Mouse (Mus musculus) midbrain, postnatal 0 days (tissue): ENCODE results near the gene Ncam1. TPM values are rescaled to one million over a fixed set of nuclear protein-coding genes. Genes with fewer than 3 reads are reported as not detected.

ENCODE experiments used
- ATAC-seq: fragments of 200-750 bp; cut with Nextera tagmentation; 2 replicates; pipeline ENCODE4 v1.8.0; 2017; ENCODE audit warnings: moderate number of reproducible peaks, mild to moderate bottlenecking, moderate TSS enrichment, moderate library complexity; ENCODE audit not compliant: low FRiP score
- DNase-seq: peaks from one replicate; pipeline ENCODE4 v3.0.0-alpha.2; 2015; ENCODE audit warnings: low spot score
- H3K27ac ChIP-seq: fragments of 300-500 bp; sonication (generic); 2 replicates; pipeline ENCODE4 v1.5.1; 2014; ENCODE audit warnings: low read depth, mild to moderate bottlenecking, low read length, mixed read lengths
- H3K27me3 ChIP-seq: fragments of 300-500 bp; sonication (generic); 2 replicates; pipeline ENCODE4 v1.6.1; 2014; ENCODE audit warnings: low read length, control low read depth, mixed read lengths; ENCODE audit not compliant: insufficient read depth
- H3K36me3 ChIP-seq: fragments of 300-500 bp; sonication (generic); 2 replicates; pipeline ENCODE4 v1.6.1; 2014; ENCODE audit warnings: low read length, control low read depth, mixed read lengths; ENCODE audit not compliant: insufficient read depth
- H3K4me1 ChIP-seq: fragments of 300-500 bp; sonication (generic); 2 replicates; pipeline ENCODE4 v1.6.1; 2014; ENCODE audit warnings: mild to moderate bottlenecking, control low read depth, antibody characterized with exemption, low read length, mixed read lengths; ENCODE audit not compliant: insufficient read depth
- H3K4me2 ChIP-seq: fragments of 300-500 bp; sonication (generic); 2 replicates; pipeline ENCODE4 v1.6.1; 2014; ENCODE audit warnings: low read depth, mild to moderate bottlenecking, low read length, mixed read lengths; ENCODE audit not compliant: poor library complexity, severe bottlenecking
- H3K4me3 ChIP-seq: fragments of 300-500 bp; sonication (generic); 2 replicates; pipeline ENCODE4 v1.5.1; 2014; ENCODE audit warnings: low read depth, mild to moderate bottlenecking, low read length, moderate library complexity
- H3K9ac ChIP-seq: fragments of 300-500 bp; sonication (generic); replicated peaks from 2 replicates; pipeline ENCODE4 v1.6.1; 2014; ENCODE audit warnings: mild to moderate bottlenecking, low read length, moderate library complexity, mixed read lengths; ENCODE audit not compliant: poor library complexity, severe bottlenecking
- H3K9me3 ChIP-seq: fragments of 300-500 bp; sonication (generic); 2 replicates; pipeline ENCODE4 v1.6.1; 2016; ENCODE audit warnings: low read length, control low read depth
- CTCF ChIP-seq: IDR thresholded peaks from 2 replicates; pipeline ENCODE4 v1.5.1; 2016; ENCODE audit warnings: antibody characterized with exemption, mild to moderate bottlenecking
- WGBS: fragments of 180-500 bp; shearing (Covaris S2); extraction: QIAGEN DNeasy Blood & Tissue Kit; methylation state at CpG from one replicate; pipeline ENCODE4 v1.1.7; 2014; 5-methylcytosine and 5-hydroxymethylcytosine counted together
- polyA plus RNA-seq: library from polyadenylated mRNA; unstranded; fragments of >200 nt; fragmentation: Nextera tagmentation; extraction: Ambion mirVana; gene quantifications from 2 replicates; pipeline ENCODE4 v1.2.1, GENCODE M21; 2015
- total RNA-seq: library from RNA; depleted of rRNA; stranded (reverse); fragments of >200 nt; gene quantifications from 2 replicates; pipeline ENCODE4 v1.2.3, GENCODE M21; 2014

The Ncam1 gene
- total and polyA plus RNA-seq, 2 experiments from 2014 or later: 603 to 685 TPM

- peaks cover 21% of the 10 kb centered on the region for H3K4me1 ChIP-seq
Measured at GRCm38 (mm10) chr9:49621691-49622090, 177.0 kb downstream of the Ncam1 start.

GRCm38 (mm10) chr9:49618699-49619392, 179.9 kb downstream of the Ncam1 start:
- ATAC-seq (no peak), DNase-seq (no peak)
- 82% methylated on average over 9 of the region's 9 CpGs for WGBS
- Histone ChIP-seq H3K9me3 (no peaks in the 10 kb centered on the region), H3K4me1 (peaks cover 14% of the 10 kb centered on the region), H3K27ac (no peak overlapping the region), H3K4me2 (no peak overlapping the region), H3K4me3 (no peak overlapping the region), H3K27me3 (no peaks in the 10 kb centered on the region), H3K9ac (no peak overlapping the region), H3K36me3 (no peaks in the 10 kb centered on the region)
- TF ChIP-seq CTCF: no peak

More at GRCm38 (mm10) chr9:49621691-49622090, 177.0 kb downstream of the Ncam1 start:
- H3K4me2 ChIP-seq: no peak overlapping the region
- no peaks in the 10 kb centered on the region for H3K9me3 ChIP-seq
- no peak overlapping the region for H3K4me3 ChIP-seq
- DNase-seq (no peak), ATAC-seq (no peak)
- WGBS: 49% methylated on average over 11 of the region's 11 CpGs
- H3K27me3 ChIP-seq: no peaks in the 10 kb centered on the region
- no peaks in the 10 kb centered on the region for H3K36me3 ChIP-seq
- no peak for TF ChIP-seq CTCF
- H3K9ac ChIP-seq: no peak overlapping the region
- H3K27ac ChIP-seq: 0 out of 2 replicates have a peak overlapping the region, but pooled peaks have one; percentile 58

- ATAC-seq: no peak
Measured at GRCm38 (mm10) chr9:49618266-49618665, 180.5 kb downstream of the Ncam1 start.

GRCm38 (mm10) chr9:49617216-49617615, 181.5 kb downstream of the Ncam1 start:
- H3K9ac ChIP-seq: no peak overlapping the region
- H3K4me3 ChIP-seq: no peak overlapping the region
- WGBS: 18% methylated on average over 3 of the region's 3 CpGs
- no peak overlapping the region for H3K27ac ChIP-seq
- peak; percentile 83 for TF ChIP-seq CTCF
- 0 out of 2 replicates have a peak, but pooled peaks cover 3% of the 10 kb centered on the region for H3K4me1 ChIP-seq
- no peaks in the 10 kb centered on the region for H3K36me3 ChIP-seq
- H3K9me3 ChIP-seq: no peaks in the 10 kb centered on the region
- ATAC-seq: no peak
- no peak overlapping the region for H3K4me2 ChIP-seq
- no peaks in the 10 kb centered on the region for H3K27me3 ChIP-seq
- peak; percentile 75 for DNase-seq

More at GRCm38 (mm10) chr9:49618266-49618665, 180.5 kb downstream of the Ncam1 start:
- TF ChIP-seq CTCF: no peak
- no peak overlapping the region for H3K4me3 ChIP-seq
- H3K9ac ChIP-seq: no peak overlapping the region
- H3K4me2 ChIP-seq: no peak overlapping the region
- H3K9me3 ChIP-seq: no peaks in the 10 kb centered on the region
- no peaks in the 10 kb centered on the region for H3K27me3 ChIP-seq
- H3K27ac ChIP-seq: no peak overlapping the region
- WGBS: 88% methylated on average over 2 of the region's 2 CpGs
- H3K4me1 ChIP-seq: peaks cover 12% of the 10 kb centered on the region; the same call in 1 of the 2 replicates
- no peak for DNase-seq
- no peaks in the 10 kb centered on the region for H3K36me3 ChIP-seq

- H3K9ac ChIP-seq: no peak overlapping the region
- no peak for TF ChIP-seq CTCF
- H3K36me3 ChIP-seq: no peaks in the 10 kb centered on the region
- no peak overlapping the region for H3K27ac ChIP-seq
- H3K4me2 ChIP-seq: no peak overlapping the region
- H3K27me3 ChIP-seq: no peaks in the 10 kb centered on the region
- no peak for DNase-seq
- H3K4me1 ChIP-seq: no peaks in the 10 kb centered on the region; the same call in 1 of the 2 replicates
- no peak for ATAC-seq
- H3K9me3 ChIP-seq: no peaks in the 10 kb centered on the region
- no peak overlapping the region for H3K4me3 ChIP-seq
Measured at GRCm38 (mm10) chr9:49612387-49612786, 186.3 kb downstream of the Ncam1 start.

- no peak for TF ChIP-seq CTCF
- no peak overlapping the region for H3K4me3 ChIP-seq
- WGBS: 79% methylated on average over 2 of the region's 2 CpGs
Measured at GRCm38 (mm10) chr9:49608191-49608590, 190.5 kb downstream of the Ncam1 start.

More at GRCm38 (mm10) chr9:49608191-49608590, 190.5 kb downstream of the Ncam1 start:
- Histone ChIP-seq H3K4me1 (peaks cover 8% of the 10 kb centered on the region; the same call in 1 of the 2 replicates), H3K27ac (no peak overlapping the region), H3K27me3 (no peaks in the 10 kb centered on the region), H3K36me3 (no peaks in the 10 kb centered on the region), H3K9ac (no peak overlapping the region), H3K9me3 (no peaks in the 10 kb centered on the region), H3K4me2 (no peak overlapping the region)
- DNase-seq (no peak), ATAC-seq (no peak)
